In genomic region chr7:135495303-135495702, GRCm38 (mm10) we compare ENCODE assay signal across 11 mouse cellular contexts. TPM values are rescaled to one million over a fixed set of nuclear protein-coding genes. Genes with fewer than 3 reads are reported as not detected.
DNase-seq lines count a peak whose midpoint lies in the region; ATAC-seq and TF ChIP-seq lines count a peak whose summit lies in the region.
"Had no signal": no experiment of that assay in that cellular context is flagged by ENCODE, and none has a peak within 500 bp of the region (broad histone marks: within the 10 kb centered on the region; RNA-seq: fewer than 3 reads in every experiment).

No protein-coding gene starts in this region.

- 41% methylated on average over 3 of the region's 3 CpGs for WGBS in lung, adult 2 months

- peak; percentile 32 for TF ChIP-seq CTCF in lung, adult 2 months (IDR thresholded peaks at IDR 0.05; ENCODE audit: insufficient read depth, low read length)
- TF ChIP-seq CTCF in brain, embryonic 14.5 days (IDR thresholded peaks at IDR 0.05; ENCODE audit: borderline replicate concordance, extremely low read depth, insufficient read depth, insufficient read length), result peak; percentile 30; the same call in 1 of the 2 replicates

- DNase-seq in embryo, embryonic 10 days (ENCODE audit: low spot score), result peak; percentile 39
- no peak for DNase-seq in embryo, embryonic 9.5 days (ENCODE audit: extremely low spot score)
- no peak for DNase-seq in lung, adult 2 months
- DNase-seq in lung, postnatal 4 days, result no peak
- DNase-seq in brain, embryonic 14.5 days (ENCODE audit: low read depth), result no peak
- no peak for DNase-seq in right cerebral cortex, postnatal 36 days (ENCODE audit: low spot score in 2 of 2)
- DNase-seq in T-cell, adult 2 months (ENCODE audit: low spot score), result no peak

- ATAC-seq in megakaryocyte-erythroid progenitor cell, adult 5-6 weeks (replicated peaks; ENCODE audit: low FRiP score, low TSS enrichment, poor library complexity, severe bottlenecking), result peak; percentile 87

- TF ChIP-seq POLR2A in lung, adult 2 months (IDR thresholded peaks at IDR 0.05; ENCODE audit: borderline replicate concordance, extremely low read depth, low read depth, low read length), result no peak
- no peak for TF ChIP-seq POLR2A in brain, embryonic 14.5 days (IDR thresholded peaks at IDR 0.05; ENCODE audit: borderline replicate concordance, extremely low read depth, insufficient read depth, insufficient read length, poor library complexity, severe bottlenecking)

- H3K4me3 ChIP-seq in lung, adult 2 months (replicated peaks; ENCODE audit: extremely low read depth, low read depth, low read length), result no peak overlapping the region

- H3K4me1 ChIP-seq in lung, adult 2 months (ENCODE audit: control insufficient read depth, insufficient read depth, low read length), result no peaks in the 10 kb centered on the region

RNA-seq across cellular contexts. Expression of gene Clrn3, which starts 33.2 kb away (rescaled TPM):
- 0.12 TPM in 1 of 2 replicates, not detected in the other for polyA plus RNA-seq in lung, adult 2 months (2012; rRNA removed)
- polyA plus RNA-seq in brain, embryonic 14.5 days (2012; rRNA removed), result not detected in 2 replicates
- not detected in 2 replicates for total RNA-seq in megakaryocyte-erythroid progenitor cell, adult 5-6 weeks (2014; fragmentation: Nextera tagmentation)
- total RNA-seq in megakaryocyte-erythroid progenitor cell, adult 5-6 weeks (2017), result not detected in 2 replicates
- total RNA-seq: left cerebral cortex, adult 18-20 months had no signal
- polyA plus RNA-seq: embryonic facial prominence, embryonic 14.5 days; heart, embryonic 11.5 days had no signal

RNA-seq across cellular contexts. Expression of gene Ptpre, which starts 42.0 kb away (rescaled TPM):
- 17.1 and 21.4 TPM in 2 replicates for polyA plus RNA-seq in lung, adult 2 months (2012; rRNA removed)
- polyA plus RNA-seq in brain, embryonic 14.5 days (2012; rRNA removed), result 3.3 and 6.7 TPM in 2 replicates
- 33.6 and 33.9 TPM in 2 replicates for total RNA-seq in megakaryocyte-erythroid progenitor cell, adult 5-6 weeks (2014; fragmentation: Nextera tagmentation)
- 21.4 and 39.7 TPM in 2 replicates for total RNA-seq in megakaryocyte-erythroid progenitor cell, adult 5-6 weeks (2017)
